Mouse (Mus musculus) kidney, adult 11 months (tissue): ENCODE results near the gene Smarca4.
A peak's percentile ranks its signal among the peaks of the same experiment; 100 is the strongest.

Experiments
- DNase-seq: peaks from one replicate; pipeline ENCODE4 v3.0.0; 2022

Gene Smarca4

DNA sequence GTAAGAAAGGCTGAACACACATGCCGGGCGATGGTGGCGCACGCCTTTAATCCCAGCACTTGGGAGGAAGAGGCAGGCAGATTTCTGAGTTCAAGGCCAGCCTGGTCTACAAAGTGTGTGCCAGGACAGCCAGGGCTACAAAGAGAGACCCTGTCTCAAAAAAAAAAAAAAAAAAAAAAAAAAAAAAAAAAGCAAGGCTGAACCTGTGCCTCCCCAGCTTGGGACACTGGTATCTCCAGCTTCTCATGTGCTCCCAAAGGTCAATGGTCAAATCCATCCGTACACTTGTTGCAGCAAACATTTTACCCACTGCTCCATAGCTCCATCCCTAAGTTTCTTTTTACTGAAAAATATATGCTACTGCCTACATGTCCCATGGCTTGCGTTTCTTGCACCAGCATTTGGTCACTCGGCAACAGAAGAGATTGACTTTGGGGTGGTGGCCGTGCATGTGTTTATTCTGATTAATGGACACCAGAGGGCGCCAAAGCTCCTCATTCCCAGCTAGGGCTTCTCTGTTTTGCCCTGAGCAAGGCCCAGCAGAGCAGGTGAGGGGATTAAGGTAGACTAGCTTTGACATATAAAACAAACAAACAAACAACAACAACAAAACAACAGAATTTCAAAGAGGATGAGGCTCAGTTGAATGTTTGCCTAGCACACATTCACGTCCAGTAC, 14.1 kb upstream of the Smarca4 start:
- DNase-seq = peak; percentile 53

DNA sequence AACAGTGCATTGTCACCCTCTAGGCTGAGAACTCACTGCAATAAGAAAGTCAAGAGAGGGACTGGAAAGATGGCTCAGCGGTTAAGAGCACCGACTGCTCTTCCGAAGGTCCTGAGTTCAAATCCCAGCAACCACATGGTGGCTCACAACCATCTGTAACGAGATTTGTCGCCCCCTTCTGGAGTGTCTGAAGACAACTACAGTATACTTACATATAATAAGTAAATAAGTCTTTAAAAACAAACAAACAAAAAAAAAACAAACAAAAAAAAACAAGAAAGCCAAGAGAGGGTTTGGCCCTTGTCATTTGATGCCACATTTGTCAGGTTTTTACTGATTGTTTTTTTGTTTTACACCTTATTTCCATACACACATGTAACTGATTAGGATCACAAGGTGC, 11.8 kb upstream of the Smarca4 start:
- no peak for DNase-seq

DNA sequence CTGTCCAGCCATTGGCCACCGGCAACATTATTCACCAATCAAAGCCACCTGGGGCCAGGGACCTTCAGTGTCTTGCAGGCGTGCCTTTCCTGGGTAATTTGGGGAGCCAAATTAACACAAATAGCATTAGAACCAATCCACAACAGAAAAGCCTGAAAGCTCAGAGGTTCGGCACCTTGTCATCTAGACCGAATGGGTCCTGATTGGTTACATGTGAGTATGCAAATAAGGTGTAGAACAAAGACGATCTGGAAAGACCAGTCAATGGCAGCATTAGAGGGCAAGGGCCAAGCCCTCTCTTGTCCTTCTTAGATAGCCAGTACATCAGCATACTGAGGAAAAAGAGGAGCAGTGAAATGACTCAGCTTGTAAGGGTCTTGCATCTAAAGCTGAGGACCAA, 10.1 kb upstream of the Smarca4 start:
- no peak for DNase-seq

DNA sequence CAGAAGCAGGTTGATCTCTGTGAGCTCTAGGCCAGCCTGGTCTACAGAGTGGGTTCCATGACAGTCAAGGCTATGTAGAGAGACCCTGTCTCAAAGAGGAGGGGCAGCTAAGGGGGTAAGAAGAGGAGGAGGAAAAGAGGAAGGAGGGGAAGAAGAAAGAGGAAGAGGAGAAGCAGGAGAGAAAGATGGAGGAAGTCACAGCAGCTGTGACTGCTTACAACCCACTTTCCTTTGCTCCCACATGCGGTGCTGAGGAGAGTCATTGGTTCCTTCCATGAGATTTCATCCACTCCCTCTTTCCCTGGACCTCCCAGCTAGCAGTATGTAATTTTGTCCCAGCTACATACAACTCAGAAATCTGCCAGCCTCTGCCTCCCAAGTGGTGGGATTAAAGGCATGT, 9.3 kb upstream of the Smarca4 start:
- DNase-seq = no peak

DNA sequence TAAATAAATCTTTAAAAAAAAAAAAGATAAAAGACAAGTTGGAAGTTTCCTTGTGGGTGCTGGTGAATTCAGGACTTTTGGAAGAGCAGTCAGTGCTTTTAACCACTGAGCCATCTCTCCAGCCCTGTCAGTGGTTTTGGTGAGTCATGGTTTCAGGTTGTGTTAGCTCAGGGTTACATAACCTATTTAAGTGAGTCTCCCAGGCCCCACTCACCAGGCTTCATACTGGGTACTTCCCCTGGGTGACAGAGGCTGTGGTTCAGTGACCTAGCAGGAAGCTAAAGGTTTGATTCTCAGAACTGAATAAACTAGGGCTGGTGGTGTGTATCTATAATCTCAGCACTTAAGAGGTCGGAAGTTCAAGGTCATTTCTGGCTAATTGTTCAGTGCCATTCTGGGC, 6.1 kb upstream of the Smarca4 start:
- DNase-seq = no peak

DNA sequence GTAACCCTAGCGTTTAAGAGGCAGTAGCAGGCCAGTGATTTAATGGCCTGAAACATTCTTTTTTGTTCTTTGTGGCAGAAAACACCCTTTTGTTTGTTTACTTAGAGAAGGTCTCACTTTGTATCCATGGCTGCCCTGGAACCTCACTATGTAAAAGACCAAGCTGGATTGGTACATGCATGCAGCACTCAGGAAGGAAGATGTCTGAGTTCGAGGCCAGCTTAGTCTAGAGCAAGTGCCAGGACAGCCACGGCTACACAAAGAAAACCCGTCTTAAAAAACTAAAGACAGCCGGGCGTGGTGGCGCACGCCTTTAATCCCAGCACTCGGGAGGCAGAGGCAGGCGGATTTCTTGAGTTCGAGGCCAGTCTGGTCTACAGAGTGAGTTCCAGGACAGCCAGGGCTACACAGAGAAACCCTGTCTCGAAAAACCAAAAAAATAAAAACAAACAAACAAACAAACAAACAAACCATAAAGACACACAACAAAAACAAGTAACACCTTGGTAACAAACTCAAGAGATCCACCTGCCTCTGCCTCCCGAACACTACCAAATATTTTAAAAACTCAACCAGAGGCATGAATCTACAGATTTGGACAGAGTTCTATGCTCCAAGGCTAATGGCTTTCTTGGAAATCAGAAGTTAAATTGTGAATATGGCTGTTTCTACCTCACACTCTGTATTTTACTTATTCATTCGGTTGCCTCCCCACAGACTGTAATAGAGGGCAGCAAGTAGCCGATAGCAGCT, 929 bp upstream of the Smarca4 start:
- no peak for DNase-seq

DNA sequence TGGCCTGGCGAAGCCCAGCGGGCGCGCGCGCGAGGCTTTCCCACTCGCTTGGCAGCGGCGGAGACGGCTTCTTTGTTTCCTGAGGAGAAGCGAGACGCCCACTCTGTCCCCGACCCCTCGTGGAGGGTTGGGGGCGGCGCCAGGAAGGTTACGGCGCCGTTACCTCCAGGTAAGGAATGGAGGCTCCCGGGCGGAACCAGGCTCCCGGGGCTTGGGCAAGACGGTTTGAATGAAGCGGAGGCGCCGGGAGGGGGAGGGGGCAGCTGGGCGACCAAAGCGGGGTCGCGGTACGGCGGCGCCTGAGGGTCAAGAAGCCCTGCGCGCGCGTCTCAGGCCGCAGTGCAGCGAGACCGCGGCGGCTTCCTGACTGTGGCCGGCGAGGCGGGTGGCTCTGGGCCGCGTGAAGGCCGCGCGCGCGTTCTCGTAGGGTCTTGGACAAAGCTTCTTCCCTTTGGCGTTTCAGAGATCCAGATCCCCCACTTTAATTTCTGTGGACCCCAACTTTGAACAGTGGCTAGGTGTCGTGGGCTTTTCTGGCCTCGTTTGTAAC, 338 bp downstream of the Smarca4 start:
- peak; percentile 86 for DNase-seq

DNA sequence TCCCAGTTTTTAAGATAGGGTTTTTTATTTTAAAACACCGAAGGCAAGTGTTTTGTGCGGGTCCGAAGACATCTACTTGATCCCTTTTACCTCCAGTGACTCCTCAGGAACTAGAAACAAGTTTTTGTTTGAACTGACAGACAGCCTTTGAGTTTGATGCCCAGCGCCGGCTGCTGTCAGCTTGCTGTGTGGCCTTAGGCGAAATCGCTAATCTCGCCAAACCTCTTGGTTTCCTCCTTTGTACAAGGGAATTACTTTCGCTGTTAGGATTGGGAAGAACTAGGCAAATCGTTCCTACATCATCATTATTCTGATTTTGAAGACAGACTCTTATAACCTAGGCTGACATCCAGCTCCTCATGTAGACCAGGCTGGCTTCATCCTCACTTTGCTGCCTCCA, 1.1 kb downstream of the Smarca4 start:
- DNase-seq = no peak

DNA sequence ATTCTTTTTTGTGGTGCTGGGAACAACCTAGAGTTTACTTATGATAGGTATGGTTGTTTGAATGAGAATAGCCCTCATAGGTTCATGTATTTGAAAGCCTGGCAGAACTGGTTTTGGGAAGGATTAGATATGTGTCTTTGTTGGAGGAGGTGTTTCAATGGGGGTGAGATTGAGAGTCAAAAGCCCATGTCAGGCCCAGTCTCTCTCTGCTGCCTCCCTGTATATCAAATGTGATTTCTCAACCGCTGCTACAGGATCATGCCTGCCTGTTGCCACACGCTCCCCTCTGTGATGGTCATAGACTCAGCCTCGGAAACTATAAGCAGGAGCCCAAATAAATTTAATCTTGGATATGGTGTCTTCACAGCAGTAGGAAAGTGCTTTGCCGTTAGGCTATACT, 4.3 kb downstream of the Smarca4 start:
- no peak for DNase-seq

DNA sequence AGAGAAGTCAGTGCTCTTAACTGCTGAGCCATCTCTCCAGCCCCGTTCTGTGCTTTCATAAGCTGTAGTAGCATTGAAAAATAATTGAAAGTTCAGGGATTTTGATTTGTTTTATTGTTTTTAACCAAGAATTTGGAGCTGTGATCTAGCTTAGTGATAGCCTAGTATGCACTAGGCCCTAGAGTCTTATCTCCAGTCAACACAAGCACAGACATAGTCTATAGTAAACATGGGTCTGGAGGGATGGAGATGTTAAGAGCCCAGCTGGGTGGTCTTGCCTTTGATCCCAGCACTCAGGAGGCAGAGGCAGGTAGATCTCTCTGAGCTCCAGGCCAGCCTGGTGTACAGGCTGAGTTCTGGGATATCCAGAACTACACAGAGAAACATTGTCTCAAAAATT, 6.7 kb downstream of the Smarca4 start:
- no peak for DNase-seq

DNA sequence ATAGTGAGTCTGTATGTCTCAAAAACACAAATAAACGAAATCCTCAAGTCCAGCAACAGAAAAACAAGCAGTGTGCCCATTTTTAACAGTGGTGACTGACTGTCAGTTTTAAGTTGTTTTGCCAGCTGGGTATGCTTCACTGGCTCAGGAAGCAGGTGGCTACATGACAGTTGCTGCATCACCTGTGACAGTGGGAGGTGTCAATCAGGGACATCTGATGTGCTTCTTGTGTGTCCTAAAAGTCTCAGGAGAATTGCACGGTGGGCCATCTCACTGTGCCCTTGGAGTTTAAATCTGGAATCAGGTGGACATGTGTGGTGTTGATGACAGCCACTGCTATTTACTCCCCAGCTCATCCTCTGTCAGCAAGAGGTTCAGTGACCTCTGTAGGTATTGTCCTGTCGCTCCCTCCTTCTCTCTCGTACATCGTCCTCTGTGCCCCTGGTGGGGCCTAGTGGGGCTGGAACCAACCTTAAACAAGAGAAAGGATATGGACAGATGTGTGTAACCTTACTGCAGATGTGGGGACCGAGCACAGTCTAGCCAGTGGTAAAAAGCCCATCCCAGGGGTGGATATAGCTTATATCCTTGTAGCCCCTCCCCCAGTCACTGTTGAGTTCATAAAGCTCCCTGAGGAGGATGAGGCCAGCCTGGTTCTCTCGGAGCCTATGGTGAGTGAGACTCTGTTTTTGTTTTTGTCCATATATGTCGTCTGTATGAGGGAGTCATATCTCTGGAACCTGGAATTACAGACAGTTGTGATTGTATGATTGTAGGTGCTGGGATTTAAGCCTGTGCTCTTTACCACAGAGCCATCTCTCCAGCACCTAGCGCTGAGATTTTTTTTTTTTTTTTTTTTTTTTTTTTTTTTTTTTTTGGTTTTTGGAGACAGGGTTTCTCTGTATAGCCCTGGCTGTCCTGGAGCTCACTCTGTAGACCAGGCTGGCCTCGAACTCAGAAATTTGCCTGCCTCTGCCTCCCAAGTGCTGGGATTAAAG, 9.7 kb downstream of the Smarca4 start:
- DNase-seq = no peak

DNA sequence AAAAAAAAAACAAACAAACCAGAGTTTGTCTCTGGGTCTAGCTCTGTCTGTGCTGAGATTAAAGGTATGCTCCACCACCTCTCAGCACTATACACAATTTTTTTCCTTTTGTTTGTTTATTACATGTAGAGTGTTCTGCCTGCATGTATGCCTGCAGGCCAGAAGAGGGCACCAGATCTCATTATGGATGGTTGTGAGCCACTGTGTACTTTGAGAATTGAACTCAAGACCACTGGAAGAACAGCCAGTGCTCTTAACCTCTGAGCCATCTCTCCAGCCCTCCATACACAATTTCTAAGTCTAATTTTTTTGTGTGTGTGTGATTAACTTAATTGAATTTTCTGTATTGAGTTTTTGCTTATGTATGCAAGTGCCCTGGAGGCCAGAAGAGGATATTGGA, 10.6 kb downstream of the Smarca4 start:
- no peak for DNase-seq

DNA sequence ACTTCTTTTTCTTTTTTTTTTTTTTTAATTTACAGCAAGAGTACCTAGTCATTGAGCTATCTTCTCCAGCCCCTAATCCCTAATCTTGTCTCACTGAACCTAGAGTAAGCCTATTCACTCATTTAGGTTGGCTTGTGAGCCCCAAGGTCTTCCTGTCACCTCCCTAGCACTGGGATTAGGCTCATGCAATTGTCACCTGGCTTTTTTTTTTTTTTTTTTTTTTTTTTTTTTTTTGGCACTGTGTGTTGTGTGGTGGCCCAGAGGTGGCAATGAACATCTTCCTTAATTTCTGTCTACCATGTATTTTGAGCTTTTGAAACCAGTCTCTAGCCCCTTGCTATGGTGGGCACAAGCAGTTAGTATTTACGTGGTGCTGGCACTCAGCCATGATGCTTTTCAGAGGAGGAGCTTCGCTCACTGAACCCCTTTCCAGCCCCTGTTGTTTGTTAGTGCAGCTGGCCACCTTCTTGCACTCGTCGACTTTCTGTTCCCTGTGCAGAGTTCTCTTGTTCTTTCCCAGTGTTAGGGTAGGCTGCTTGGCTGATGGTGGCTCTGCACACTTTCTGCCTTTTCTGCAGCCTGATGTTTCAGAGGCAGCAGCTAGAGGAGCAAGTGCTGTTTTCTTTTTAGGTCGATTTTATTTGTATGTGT, 11.3 kb downstream of the Smarca4 start:
- DNase-seq = no peak

DNA sequence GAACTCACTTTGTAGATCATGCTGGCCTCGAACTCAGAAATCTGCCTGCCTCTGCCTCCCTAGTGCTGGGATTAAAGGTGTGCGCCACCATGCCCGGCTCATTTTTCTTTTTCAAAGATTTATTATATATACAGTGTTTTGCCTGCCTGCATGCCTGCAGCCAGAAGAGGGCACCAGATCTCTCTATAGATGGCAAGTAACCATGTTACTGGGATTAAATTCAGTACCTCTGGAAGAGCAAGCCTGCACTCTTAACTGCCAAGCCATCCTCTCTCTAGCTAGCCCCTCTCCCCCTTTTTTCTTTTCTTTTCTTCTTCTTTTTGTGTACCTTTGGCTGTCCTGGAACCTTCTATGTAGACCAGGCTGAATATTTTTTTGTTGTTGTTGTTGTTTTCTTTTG, 14.7 kb downstream of the Smarca4 start:
- DNase-seq = peak; percentile 57

DNA sequence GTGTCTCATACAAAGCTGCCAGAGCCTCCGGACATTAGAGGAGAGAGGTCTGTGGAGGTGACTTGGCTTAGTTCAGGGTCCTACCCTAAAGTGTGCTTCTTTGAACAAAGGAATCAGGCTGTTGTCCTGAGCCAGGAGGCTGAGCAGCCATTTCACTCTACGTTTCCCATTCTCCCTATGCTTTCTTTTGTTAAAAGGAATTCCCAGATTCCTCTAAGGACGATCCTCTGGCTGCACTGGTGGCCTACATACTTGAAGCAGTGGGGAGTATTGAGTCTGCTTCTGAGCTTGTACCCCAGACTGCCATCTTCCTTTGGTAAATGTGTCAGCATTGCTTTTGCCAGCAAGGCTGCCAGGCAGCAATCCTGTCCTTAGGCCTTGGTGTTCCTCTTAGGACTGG, 17.1 kb downstream of the Smarca4 start:
- DNase-seq = no peak

DNA sequence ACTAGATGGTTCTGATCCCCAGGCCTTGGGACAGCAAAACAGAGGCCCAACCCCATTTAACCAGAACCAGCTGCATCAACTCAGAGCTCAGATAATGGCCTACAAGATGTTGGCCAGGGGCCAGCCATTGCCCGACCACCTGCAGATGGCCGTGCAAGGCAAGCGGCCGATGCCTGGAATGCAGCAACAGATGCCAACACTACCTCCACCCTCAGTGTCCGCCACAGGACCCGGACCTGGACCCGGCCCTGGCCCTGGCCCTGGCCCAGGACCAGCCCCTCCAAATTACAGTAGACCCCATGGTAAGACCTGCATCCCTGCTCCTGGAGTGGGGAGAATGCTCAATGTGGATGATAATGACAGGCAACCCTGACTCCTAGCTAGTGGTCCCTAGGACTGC, 19.7 kb downstream of the Smarca4 start:
- no peak for DNase-seq

DNA sequence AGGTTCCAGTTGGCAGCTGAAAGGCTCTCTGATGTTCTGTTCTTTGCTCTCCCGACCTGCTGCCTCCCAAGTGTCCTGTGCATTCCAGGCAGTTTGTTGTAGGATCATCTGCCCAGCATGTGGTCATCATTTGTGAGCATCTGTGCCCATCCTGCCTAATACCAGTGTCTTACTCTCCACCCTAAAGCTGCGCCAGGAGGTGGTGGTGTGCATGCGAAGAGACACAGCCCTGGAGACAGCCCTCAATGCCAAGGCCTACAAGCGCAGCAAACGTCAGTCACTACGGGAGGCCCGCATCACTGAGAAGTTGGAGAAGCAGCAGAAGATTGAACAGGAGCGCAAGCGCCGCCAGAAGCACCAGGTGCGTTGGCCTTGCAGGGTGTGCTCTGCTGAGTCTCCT, 23.1 kb downstream of the Smarca4 start:
- no peak for DNase-seq

DNA sequence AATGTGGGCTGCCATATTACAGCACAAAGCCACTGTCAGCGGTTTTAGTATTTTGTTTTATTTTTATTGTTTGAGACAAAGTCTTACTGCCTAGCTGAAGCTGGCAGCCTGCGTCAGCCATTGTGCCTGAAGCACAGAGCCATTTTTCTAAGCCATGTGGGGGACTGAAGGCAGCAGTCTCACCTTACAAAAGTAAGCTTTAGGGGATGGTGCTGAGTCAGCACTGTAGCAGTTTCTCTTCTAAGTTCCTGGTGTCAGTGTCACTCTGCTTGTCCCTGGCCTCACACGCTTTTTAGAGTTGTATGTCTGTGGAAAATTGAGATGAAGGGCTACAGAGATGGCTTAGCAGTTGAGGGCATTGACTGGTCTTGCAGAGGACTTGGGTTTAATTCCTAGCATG, 30.4 kb downstream of the Smarca4 start:
- no peak for DNase-seq

DNA sequence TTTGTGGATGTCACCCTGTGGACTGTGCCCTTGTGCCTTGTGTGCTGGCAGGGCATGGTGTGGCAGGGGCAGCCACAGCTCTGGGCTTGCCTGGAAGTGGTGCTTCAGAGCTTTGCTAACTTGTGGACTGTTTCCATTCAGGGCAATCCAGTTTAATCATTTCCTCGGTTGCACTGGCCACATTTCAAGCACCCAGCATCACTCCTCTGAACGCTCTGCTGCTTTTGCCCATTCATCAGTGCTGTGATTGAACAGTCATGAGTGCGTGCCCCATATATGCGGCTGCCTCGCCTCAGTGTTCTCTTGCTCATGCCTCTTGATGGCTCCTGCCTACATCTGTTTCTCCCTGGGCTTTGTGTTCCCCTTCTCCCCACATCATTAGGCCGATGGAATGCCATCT, 31.8 kb downstream of the Smarca4 start:
- DNase-seq = peak; percentile 91

DNA sequence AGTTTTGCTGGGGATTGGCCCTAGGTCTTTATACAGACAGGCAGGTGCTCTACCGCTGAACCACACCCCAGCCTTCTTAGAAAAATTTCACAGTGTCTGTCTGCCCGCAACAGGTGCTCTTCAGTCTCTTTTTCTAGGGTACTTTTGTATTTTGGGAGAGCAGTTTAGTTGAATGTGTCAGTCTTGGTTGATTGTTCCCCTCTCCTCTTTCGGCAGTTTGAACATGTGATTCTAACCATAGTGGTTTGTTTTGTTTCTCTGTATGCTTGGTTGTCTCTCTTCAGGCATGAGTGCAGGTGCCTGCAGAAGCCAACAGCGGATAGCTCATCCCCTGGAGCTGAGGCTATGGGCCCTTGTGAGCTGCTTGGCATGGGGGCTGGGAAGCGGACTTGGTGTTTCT, 36.3 kb downstream of the Smarca4 start:
- no peak for DNase-seq

DNA sequence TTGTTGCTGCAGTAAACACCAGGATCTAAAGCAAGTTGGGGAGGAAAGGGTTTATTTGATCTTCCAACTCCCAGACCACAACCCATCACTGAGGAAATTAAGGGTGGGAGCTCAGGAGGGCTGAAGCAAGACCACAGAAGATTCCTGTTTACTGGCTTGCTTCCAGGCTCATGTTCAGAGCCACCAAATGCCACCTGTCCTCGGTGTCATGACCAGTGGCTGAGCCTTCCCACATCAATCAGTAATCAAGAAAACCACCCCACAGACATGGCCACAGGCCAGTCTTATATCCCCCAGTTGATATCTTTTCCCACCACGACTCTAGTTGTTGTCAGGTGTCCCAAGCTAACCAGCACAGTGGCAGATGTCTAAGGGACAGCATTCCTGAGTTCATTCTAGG, 37.3 kb downstream of the Smarca4 start:
- no peak for DNase-seq

DNA sequence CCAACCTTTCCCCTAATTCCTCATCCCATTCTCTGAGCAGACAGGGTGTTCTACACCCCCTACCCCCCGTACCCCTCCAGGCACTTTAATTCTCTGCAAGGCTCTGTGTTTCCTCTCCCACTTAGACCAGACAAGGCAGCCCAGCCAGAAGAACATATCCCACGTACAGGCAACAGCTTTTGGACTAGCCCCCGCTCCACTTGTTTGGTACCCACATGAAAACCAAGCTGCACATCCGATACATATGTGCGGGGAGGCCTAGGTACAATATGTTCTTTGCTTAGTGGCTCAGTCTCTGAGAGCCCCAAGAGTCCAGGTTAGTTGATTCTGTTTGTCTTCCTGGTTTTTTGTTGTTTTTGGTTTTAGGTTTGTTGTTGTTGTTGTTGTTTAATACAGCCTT, 46.1 kb downstream of the Smarca4 start:
- DNase-seq = no peak

DNA sequence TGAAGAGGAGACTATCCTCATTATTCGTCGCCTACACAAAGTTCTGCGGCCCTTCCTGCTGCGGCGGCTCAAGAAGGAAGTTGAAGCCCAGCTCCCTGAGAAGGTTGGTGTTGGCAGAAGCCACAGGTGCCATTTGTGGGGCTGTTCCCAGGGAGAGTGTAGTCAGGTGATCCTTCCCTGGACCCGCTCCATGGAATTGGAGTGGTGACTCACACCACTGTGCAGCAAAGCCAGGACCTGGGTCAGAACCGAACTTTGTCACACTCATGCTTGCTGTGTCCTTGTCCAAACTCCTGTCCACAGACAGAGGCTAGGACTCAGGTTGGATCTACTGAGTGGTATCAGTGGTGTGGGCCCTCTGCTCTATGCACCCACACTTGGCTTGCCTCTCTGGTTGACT, 53.0 kb downstream of the Smarca4 start:
- no peak for DNase-seq
